8 mouse cellular contexts compared by ENCODE assay signal in the genomic region with DNA sequence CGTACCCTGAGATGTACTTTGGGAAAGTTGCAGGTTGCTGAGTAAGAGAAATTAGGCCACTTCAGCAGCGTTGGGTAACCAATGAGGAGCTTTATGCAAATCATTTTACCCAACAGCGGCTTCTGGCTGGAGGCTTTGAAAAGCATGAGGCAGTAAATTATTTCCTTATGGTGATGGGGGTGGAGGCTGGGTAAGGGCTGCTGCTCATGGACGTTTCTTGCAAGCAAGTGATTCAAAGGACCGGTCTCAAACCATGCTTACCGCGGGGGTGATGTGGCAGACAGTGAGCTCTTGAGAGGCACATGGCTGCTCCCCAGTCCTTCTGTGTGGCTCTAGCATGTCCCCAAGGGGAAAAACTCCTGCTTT. TPM values are rescaled to one million over a fixed set of nuclear protein-coding genes. Genes with fewer than 3 reads are reported as not detected.
A peak's percentile ranks its signal among the peaks of the same experiment; 100 is the strongest.
DNase-seq lines count a peak whose midpoint lies in the region; ATAC-seq and TF ChIP-seq lines count a peak whose summit lies in the region.

No protein-coding gene starts in this region.

- TF ChIP-seq CTCF in liver, postnatal 0 days (IDR thresholded peaks at IDR 0.05; ENCODE audit: low read depth): no peak

- H3K36me3 ChIP-seq in heart, embryonic 11.5 days (ENCODE audit: control insufficient read depth, insufficient read depth, low read length): no peaks in the 10 kb centered on the region
- H3K36me3 ChIP-seq in liver, postnatal 0 days (replicated peaks; ENCODE audit: insufficient read depth, low read length): no peaks in the 10 kb centered on the region
- no peaks in the 10 kb centered on the region for H3K36me3 ChIP-seq in neural tube, embryonic 12.5 days

- H3K4me1 ChIP-seq in heart, embryonic 11.5 days (ENCODE audit: control insufficient read depth, insufficient read depth, low read length): peaks cover 24% of the 10 kb centered on the region
- peaks cover 31% of the 10 kb centered on the region for H3K4me1 ChIP-seq in liver, postnatal 0 days (ENCODE audit: insufficient read depth)
- peaks cover 53% of the 10 kb centered on the region for H3K4me1 ChIP-seq in neural tube, embryonic 12.5 days

- no peak overlapping the region for H3K4me3 ChIP-seq in heart, embryonic 11.5 days (ENCODE audit: low read depth, low read length)
- no peak overlapping the region for H3K4me3 ChIP-seq in liver, postnatal 0 days (ENCODE audit: low read depth, low read length)
- no peak overlapping the region for H3K4me3 ChIP-seq in neural tube, embryonic 12.5 days

- no peak overlapping the region for H3K9ac ChIP-seq in heart, embryonic 11.5 days (ENCODE audit: low read depth, low read length)
- H3K9ac ChIP-seq in liver, postnatal 0 days (replicated peaks): 0 out of 2 replicates have a peak overlapping the region, but pooled peaks have one; percentile 22
- H3K9ac ChIP-seq in neural tube, embryonic 12.5 days: no peak overlapping the region

- H3K27ac ChIP-seq in heart, embryonic 11.5 days (ENCODE audit: low read depth, low read length): no peak overlapping the region
- peak overlapping the region; percentile 50; the same call in 1 of the 2 replicates for H3K27ac ChIP-seq in liver, postnatal 0 days (ENCODE audit: low read depth)
- H3K27ac ChIP-seq in neural tube, embryonic 12.5 days: no peak overlapping the region

- H3K9me3 ChIP-seq in heart, embryonic 11.5 days (replicated peaks; ENCODE audit: control insufficient read depth, low read length): no peaks in the 10 kb centered on the region
- no peaks in the 10 kb centered on the region for H3K9me3 ChIP-seq in liver, postnatal 0 days (ENCODE audit: low read length)
- no peaks in the 10 kb centered on the region for H3K9me3 ChIP-seq in neural tube, embryonic 12.5 days

- 9% methylated on average over 7 of the region's 7 CpGs for WGBS in heart, embryonic 11.5 days (ENCODE audit: insufficient replicate concordance)
- 2% methylated on average over 7 of the region's 7 CpGs for WGBS in liver, postnatal 0 days (ENCODE audit: insufficient replicate concordance)
- under 1% methylated on average over 7 of the region's 7 CpGs for WGBS in neural tube, embryonic 12.5 days

- DNase-seq in left cerebral cortex, adult 18-20 months (ENCODE audit: low spot score in 2 of 2): peak; percentile 32 to 66
- no peak for DNase-seq in left cerebral cortex, adult 11 months (ENCODE audit: low spot score)
- peak; percentile 72 for DNase-seq in embryo, embryonic 11.5 days (ENCODE audit: low read depth, low spot score)
- DNase-seq in kidney, adult 9 months: peak; percentile 86
- DNase-seq in liver, postnatal 0 days: peak; percentile 60
- DNase-seq in thymus, postnatal 0 days (ENCODE audit: low spot score): peak; percentile 89

- no peaks in the 10 kb centered on the region for H3K27me3 ChIP-seq in heart, embryonic 11.5 days (ENCODE audit: control insufficient read depth, insufficient read depth, low read length)
- no peaks in the 10 kb centered on the region for H3K27me3 ChIP-seq in liver, postnatal 0 days (ENCODE audit: insufficient read depth, low read length)
- no peaks in the 10 kb centered on the region for H3K27me3 ChIP-seq in neural tube, embryonic 12.5 days (replicated peaks)

- no peak; the same call in 1 of the 2 replicates for TF ChIP-seq EP300 in liver, postnatal 0 days (IDR thresholded peaks at IDR 0.05; ENCODE audit: low read depth)

- peak overlapping the region; percentile 42 for H3K4me2 ChIP-seq in heart, embryonic 11.5 days
- 0 out of 2 replicates have a peak overlapping the region, but pooled peaks have one; percentile 4 for H3K4me2 ChIP-seq in liver, postnatal 0 days (ENCODE audit: low read depth, low read length)
- H3K4me2 ChIP-seq in neural tube, embryonic 12.5 days (replicated peaks): peak overlapping the region; percentile 45

- 0 out of 2 replicates have a peak, but pooled peaks have one; percentile 23 for ATAC-seq in heart, embryonic 11.5 days (replicated peaks; ENCODE audit: insufficient number of reproducible peaks, low FRiP score, low TSS enrichment)
- ATAC-seq in liver, postnatal 0 days: peak; percentile 82
- peak; percentile 87 for ATAC-seq in neural tube, embryonic 12.5 days (ENCODE audit: low FRiP score, low read depth)

RNA-seq across cellular contexts. Expression of gene Serinc5, which starts 26.0 kb away (rescaled TPM):
- 10 to 100 TPM; 49.0 to 54.6 TPM for total RNA-seq in left cerebral cortex, adult 18-20 months (2021)
- polyA plus RNA-seq in heart, embryonic 11.5 days (2014; fragmentation: Nextera tagmentation; extraction: Ambion mirVana): 9.9 and 13.4 TPM in 2 replicates
- 9.3 and 12.2 TPM in 2 replicates for polyA plus RNA-seq in liver, postnatal 0 days (2015; fragmentation: Nextera tagmentation; extraction: Ambion mirVana)
- polyA plus RNA-seq in neural tube, embryonic 12.5 days (2016; fragmentation: Nextera tagmentation; extraction: Ambion mirVana): 23.4 and 27.9 TPM in 2 replicates
- polyA plus RNA-seq in thymus, postnatal 0 days (2015; fragmentation: Nextera tagmentation; extraction: Ambion mirVana): 27.0 and 32.2 TPM in 2 replicates

Comparison
In these comparisons a context has a peak if more than half of its experiments do, and no peak if none do; other contexts are left out.
1. ATAC-seq: peak in every context shown above with its lines; median percentile 87 in neural tube, embryonic 12.5 days; 82 in liver, postnatal 0 days; 23 in heart, embryonic 11.5 days.